Mouse (Mus musculus): Measurements from ENCODE around the gene Cdc26. TPM values are rescaled to one million over a fixed set of nuclear protein-coding genes. Genes with fewer than 3 reads are reported as not detected.

Cdc26 gene
- polyA plus RNA-seq, 1 experiment = 14.1 TPM

DNA sequence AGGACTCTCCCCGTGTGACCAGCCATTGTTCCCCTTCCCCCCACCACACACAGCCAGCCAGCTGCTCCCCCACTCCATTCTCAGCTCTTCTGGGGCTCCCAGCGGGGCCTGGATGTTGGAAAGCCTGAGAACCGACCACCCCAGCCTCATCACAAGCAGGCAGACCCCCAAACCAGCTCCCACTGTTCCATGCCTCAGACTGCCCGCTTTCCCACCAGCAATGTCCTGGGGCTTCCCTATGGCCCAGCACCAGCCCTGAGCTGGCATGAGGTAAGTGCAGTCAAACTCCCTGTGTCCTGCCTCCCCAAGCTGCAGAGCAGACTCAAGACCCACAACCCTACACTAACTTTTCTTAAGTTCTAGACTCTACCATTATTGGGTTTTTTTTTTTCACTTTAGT lies 2.3 kb downstream of the Cdc26 start:
- no peak overlapping the region for H3K27ac ChIP-seq (ENCODE audit: insufficient read depth, low read length)
- H3K36me3 ChIP-seq (ENCODE audit: control insufficient read depth, insufficient read depth, low read length) = peaks cover 8% of the 10 kb centered on the region
- TF ChIP-seq CTCF (IDR thresholded peaks at IDR 0.05; ENCODE audit: extremely low read depth, insufficient read depth, insufficient read length, insufficient replicate concordance) = no peak
- no peak for TF ChIP-seq POLR2A (IDR thresholded peaks at IDR 0.05; ENCODE audit: low read depth, low read length)
- DNase-seq (ENCODE audit: low read depth in 1 of 2, low spot score in 2 of 2) = no peak
- no peak overlapping the region for H3K4me3 ChIP-seq (ENCODE audit: extremely low read depth, insufficient read depth, insufficient read length)
- no peaks in the 10 kb centered on the region for H3K27me3 ChIP-seq (ENCODE audit: control insufficient read depth, insufficient read depth, low read length)
- 82% methylated on average over 4 of the region's 4 CpGs for WGBS
- peaks cover 2% of the 10 kb centered on the region for H3K4me1 ChIP-seq (ENCODE audit: control insufficient read depth, insufficient read depth, insufficient read length)

DNA sequence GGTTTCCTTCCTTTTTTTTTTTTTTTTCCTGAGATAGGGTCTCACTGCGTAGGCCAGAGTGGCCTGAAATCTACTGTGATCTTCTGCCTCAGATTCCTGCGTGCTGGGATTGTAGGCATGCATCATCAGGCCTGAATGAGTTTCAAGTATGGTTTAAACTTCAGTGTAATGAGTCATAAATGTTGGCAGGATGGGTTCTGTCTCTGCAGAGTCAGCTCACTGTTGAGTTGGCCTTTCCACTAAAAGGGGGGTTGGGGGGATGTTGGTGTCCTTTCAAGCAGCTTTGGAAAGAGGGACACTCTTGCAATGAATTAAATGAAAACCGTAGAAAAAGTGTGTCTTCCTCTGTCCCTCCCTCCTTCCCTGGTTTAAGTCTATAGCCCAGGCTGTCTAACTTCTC lies 9.5 kb downstream of the Cdc26 start:
- Histone ChIP-seq H3K4me1 (ENCODE audit: control insufficient read depth, insufficient read depth, insufficient read length) (no peaks in the 10 kb centered on the region), H3K27ac (ENCODE audit: insufficient read depth, low read length) (no peak overlapping the region), H3K4me3 (ENCODE audit: extremely low read depth, insufficient read depth, insufficient read length) (no peak overlapping the region), H3K36me3 (ENCODE audit: control insufficient read depth, insufficient read depth, low read length) (peaks cover 26% of the 10 kb centered on the region), H3K27me3 (ENCODE audit: control insufficient read depth, insufficient read depth, low read length) (no peaks in the 10 kb centered on the region)
- DNase-seq (ENCODE audit: low read depth in 1 of 2, low spot score in 2 of 2) = no peak
- no peak for TF ChIP-seq CTCF (IDR thresholded peaks at IDR 0.05; ENCODE audit: extremely low read depth, insufficient read depth, insufficient read length, insufficient replicate concordance)
- TF ChIP-seq POLR2A (IDR thresholded peaks at IDR 0.05; ENCODE audit: low read depth, low read length) = no peak
- 93% methylated on average over 3 of the region's 3 CpGs for WGBS

DNA sequence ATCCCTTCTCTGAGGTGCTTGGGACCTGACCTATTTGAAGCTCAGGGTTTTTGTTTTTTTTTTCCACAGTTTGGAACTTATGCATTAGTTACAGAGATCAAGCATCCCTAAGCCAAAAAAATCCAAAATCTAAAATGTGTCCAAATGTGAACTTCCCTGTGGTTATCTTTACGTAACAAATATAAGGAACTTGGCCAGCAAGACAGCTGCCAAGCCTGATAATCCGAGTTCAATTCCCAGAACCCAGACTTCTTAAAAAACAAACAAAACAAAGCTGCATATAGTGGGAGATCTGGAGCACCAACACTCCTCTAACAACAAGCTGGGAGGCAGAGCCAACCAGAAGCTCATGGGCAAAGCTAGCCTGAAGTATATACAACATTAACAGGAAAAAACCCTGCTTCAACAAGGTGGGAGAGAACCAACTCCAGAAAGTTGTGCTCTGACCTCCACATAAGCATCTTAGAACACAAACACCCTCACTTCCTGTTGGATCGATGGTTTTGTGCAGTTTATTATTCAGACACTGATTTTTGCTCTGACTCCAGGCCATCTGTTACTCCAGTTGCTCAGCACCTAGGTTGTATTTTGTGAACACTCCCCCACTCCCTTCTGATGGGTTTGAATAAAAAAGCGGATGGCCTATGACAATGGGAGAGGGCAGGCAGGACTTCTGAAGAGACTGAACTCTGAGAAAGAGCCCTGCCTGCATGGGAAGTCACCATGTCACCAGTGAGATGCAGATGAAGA lies 10.7 kb downstream of the Cdc26 start:
- no peak overlapping the region for H3K4me3 ChIP-seq (ENCODE audit: extremely low read depth, insufficient read depth, insufficient read length)
- no peaks in the 10 kb centered on the region for H3K4me1 ChIP-seq (ENCODE audit: control insufficient read depth, insufficient read depth, insufficient read length)
- WGBS = 84% methylated on average over 4 of the region's 4 CpGs
- DNase-seq (ENCODE audit: low read depth in 1 of 2, low spot score in 2 of 2) = no peak
- H3K36me3 ChIP-seq (ENCODE audit: control insufficient read depth, insufficient read depth, low read length) = peaks cover 30% of the 10 kb centered on the region
- no peaks in the 10 kb centered on the region for H3K27me3 ChIP-seq (ENCODE audit: control insufficient read depth, insufficient read depth, low read length)
- no peak overlapping the region for H3K27ac ChIP-seq (ENCODE audit: insufficient read depth, low read length)
- no peak for TF ChIP-seq POLR2A (IDR thresholded peaks at IDR 0.05; ENCODE audit: low read depth, low read length)
- TF ChIP-seq CTCF (IDR thresholded peaks at IDR 0.05; ENCODE audit: extremely low read depth, insufficient read depth, insufficient read length, insufficient replicate concordance) = no peak

DNA sequence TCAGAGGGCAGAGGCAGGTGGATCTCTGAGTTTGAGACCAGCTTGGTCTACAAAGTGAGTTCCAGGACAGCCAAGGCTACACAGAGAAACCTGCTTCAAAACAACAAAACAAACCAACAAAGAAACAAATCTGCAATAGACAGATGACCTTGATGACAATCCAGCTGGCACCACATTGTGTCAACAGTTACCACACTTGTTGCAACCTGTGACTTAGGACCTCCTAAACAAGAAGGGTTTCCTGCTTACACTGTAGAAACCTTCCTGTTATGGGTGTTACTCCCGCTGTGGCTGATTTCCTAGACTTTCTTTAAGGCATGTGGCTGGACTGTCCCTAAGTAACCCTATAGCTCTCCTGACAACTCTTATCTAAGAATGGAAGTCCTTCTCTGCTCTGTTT lies 12.6 kb downstream of the Cdc26 start:
- H3K27me3 ChIP-seq (ENCODE audit: control insufficient read depth, insufficient read depth, low read length) = no peaks in the 10 kb centered on the region
- no peak overlapping the region for H3K4me3 ChIP-seq (ENCODE audit: extremely low read depth, insufficient read depth, insufficient read length)
- TF ChIP-seq POLR2A (IDR thresholded peaks at IDR 0.05; ENCODE audit: low read depth, low read length) = no peak
- TF ChIP-seq CTCF (IDR thresholded peaks at IDR 0.05; ENCODE audit: extremely low read depth, insufficient read depth, insufficient read length, insufficient replicate concordance) = no peak
- WGBS = 86% methylated on average over 1 of the region's 1 CpGs
- H3K27ac ChIP-seq (ENCODE audit: insufficient read depth, low read length) = no peak overlapping the region
- no peak for DNase-seq (ENCODE audit: low read depth in 1 of 2, low spot score in 2 of 2)
- no peaks in the 10 kb centered on the region for H3K4me1 ChIP-seq (ENCODE audit: control insufficient read depth, insufficient read depth, insufficient read length)
- H3K36me3 ChIP-seq (ENCODE audit: control insufficient read depth, insufficient read depth, low read length) = peaks cover 23% of the 10 kb centered on the region

DNA sequence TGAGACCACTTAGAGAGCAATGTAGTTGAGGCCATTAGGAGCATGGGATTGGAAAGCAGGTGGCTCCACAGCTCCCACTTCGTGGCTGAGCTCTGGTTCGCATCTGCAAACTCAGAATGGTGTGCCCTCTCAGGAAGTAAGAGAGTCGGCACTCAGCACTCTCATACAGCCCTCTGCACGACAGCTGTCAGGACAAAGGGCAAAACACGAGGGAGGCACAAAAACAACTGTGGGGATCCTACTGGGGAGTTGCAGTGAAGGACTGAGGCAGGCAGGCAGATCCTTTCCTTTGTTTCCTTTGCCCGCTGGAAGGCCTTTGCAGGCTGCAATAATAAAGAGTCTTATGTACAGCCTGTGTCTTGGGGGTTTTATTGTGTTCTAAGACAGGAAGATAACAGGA lies 15.0 kb downstream of the Cdc26 start:
- Histone ChIP-seq H3K4me3 (ENCODE audit: extremely low read depth, insufficient read depth, insufficient read length) (no peak overlapping the region), H3K27ac (ENCODE audit: insufficient read depth, low read length) (no peak overlapping the region), H3K36me3 (ENCODE audit: control insufficient read depth, insufficient read depth, low read length) (peaks cover 11% of the 10 kb centered on the region), H3K27me3 (ENCODE audit: control insufficient read depth, insufficient read depth, low read length) (no peaks in the 10 kb centered on the region), H3K4me1 (ENCODE audit: control insufficient read depth, insufficient read depth, insufficient read length) (no peaks in the 10 kb centered on the region)
- no peak for TF ChIP-seq CTCF (IDR thresholded peaks at IDR 0.05; ENCODE audit: extremely low read depth, insufficient read depth, insufficient read length, insufficient replicate concordance)
- TF ChIP-seq POLR2A (IDR thresholded peaks at IDR 0.05; ENCODE audit: low read depth, low read length) = no peak
- 85% methylated on average over 6 of the region's 6 CpGs for WGBS
- no peak for DNase-seq (ENCODE audit: low read depth in 1 of 2, low spot score in 2 of 2)

DNA sequence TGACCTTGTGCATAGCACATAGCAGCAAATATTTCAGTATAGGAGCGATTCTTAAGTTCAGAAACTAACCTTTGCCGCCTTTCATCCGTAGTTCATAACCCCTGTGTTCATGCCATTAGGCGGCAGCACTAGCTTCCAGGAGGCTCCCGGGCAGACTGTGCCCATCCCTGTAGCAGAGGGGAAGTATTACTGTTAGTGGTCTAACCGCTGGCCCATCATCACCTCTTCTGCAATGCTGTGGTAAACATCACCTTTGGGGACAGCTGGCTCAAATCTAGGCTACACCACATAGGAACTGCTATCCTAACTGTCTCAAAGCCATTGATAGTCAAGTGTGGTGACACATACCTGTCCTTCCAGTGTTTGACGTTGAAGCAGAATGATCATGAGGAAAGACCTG lies 16.6 kb downstream of the Cdc26 start:
- Histone ChIP-seq H3K4me3 (ENCODE audit: extremely low read depth, insufficient read depth, insufficient read length) (no peak overlapping the region), H3K27me3 (ENCODE audit: control insufficient read depth, insufficient read depth, low read length) (no peaks in the 10 kb centered on the region), H3K4me1 (ENCODE audit: control insufficient read depth, insufficient read depth, insufficient read length) (no peaks in the 10 kb centered on the region), H3K27ac (ENCODE audit: insufficient read depth, low read length) (no peak overlapping the region), H3K36me3 (ENCODE audit: control insufficient read depth, insufficient read depth, low read length) (peaks cover 12% of the 10 kb centered on the region)
- DNase-seq (ENCODE audit: low read depth in 1 of 2, low spot score in 2 of 2) = no peak
- 84% methylated on average over 7 of the region's 7 CpGs for WGBS
- TF ChIP-seq POLR2A (IDR thresholded peaks at IDR 0.05; ENCODE audit: low read depth, low read length) = no peak
- TF ChIP-seq CTCF (IDR thresholded peaks at IDR 0.05; ENCODE audit: extremely low read depth, insufficient read depth, insufficient read length, insufficient replicate concordance) = no peak
